ENCODE assay signal across 7 mouse cellular contexts in genomic region chr4:129462118-129462517, GRCm38 (mm10). TPM values are rescaled to one million over a fixed set of nuclear protein-coding genes. Genes with fewer than 3 reads are reported as not detected.
A peak's percentile ranks its signal among the peaks of the same experiment; 100 is the strongest.
DNase-seq lines count a peak whose midpoint lies in the region; ATAC-seq and TF ChIP-seq lines count a peak whose summit lies in the region.

No protein-coding gene starts in this region.

- H3K27me3 ChIP-seq in embryonic facial prominence, embryonic 12.5 days, result no peaks in the 10 kb centered on the region
- H3K27me3 ChIP-seq in kidney, adult 2 months (replicated peaks; ENCODE audit: control insufficient read depth, insufficient read depth, low read length), result no peaks in the 10 kb centered on the region
- H3K27me3 ChIP-seq in midbrain, postnatal 0 days (ENCODE audit: insufficient read depth, low read length), result no peaks in the 10 kb centered on the region

- TF ChIP-seq CTCF in kidney, adult 2 months (conservative IDR thresholded peaks at IDR 0.05; ENCODE audit: insufficient read depth, insufficient read length, low read depth, low read length), result no peak
- no peak for TF ChIP-seq CTCF in midbrain, postnatal 0 days (IDR thresholded peaks at IDR 0.05)

- DNase-seq in spleen, adult 12 weeks (ENCODE audit: low spot score), result peak; percentile 28
- DNase-seq in spleen, postnatal 4 days (ENCODE audit: low spot score in 2 of 2), result no peak
- peak; percentile 68 for DNase-seq in kidney, adult 2 months
- peak; percentile 3 for DNase-seq in midbrain, postnatal 0 days (ENCODE audit: low spot score)
- DNase-seq in lung, adult 18-20 months, result no peak

- no peaks in the 10 kb centered on the region for H3K9me3 ChIP-seq in embryonic facial prominence, embryonic 12.5 days
- no peaks in the 10 kb centered on the region for H3K9me3 ChIP-seq in midbrain, postnatal 0 days (ENCODE audit: low read length)

- H3K9ac ChIP-seq in embryonic facial prominence, embryonic 12.5 days, result peak overlapping the region; percentile 68
- peak overlapping the region; percentile 73 for H3K9ac ChIP-seq in midbrain, postnatal 0 days (replicated peaks; ENCODE audit: low read length, poor library complexity, severe bottlenecking)

- no peak overlapping the region for H3K27ac ChIP-seq in embryonic facial prominence, embryonic 12.5 days
- peak overlapping the region; percentile 68; the same call in 1 of the 2 replicates for H3K27ac ChIP-seq in kidney, adult 2 months (ENCODE audit: insufficient read depth, low read depth, low read length)
- H3K27ac ChIP-seq in midbrain, postnatal 0 days (ENCODE audit: low read depth, low read length), result peak overlapping the region; percentile 59; the same call in 1 of the 2 replicates

- peaks cover 30% of the 10 kb centered on the region for H3K36me3 ChIP-seq in embryonic facial prominence, embryonic 12.5 days
- peaks cover 7% of the 10 kb centered on the region for H3K36me3 ChIP-seq in kidney, adult 2 months (ENCODE audit: control insufficient read depth, insufficient read depth, low read length)
- peaks cover 25% of the 10 kb centered on the region for H3K36me3 ChIP-seq in midbrain, postnatal 0 days (ENCODE audit: insufficient read depth, low read length)

- WGBS in embryonic facial prominence, embryonic 12.5 days, result 36% methylated on average over 3 of the region's 3 CpGs
- 16% methylated on average over 3 of the region's 3 CpGs for WGBS in kidney, adult 2 months
- 40% methylated on average over 3 of the region's 3 CpGs for WGBS in midbrain, postnatal 0 days

- peaks cover 10% of the 10 kb centered on the region for H3K4me1 ChIP-seq in embryonic facial prominence, embryonic 12.5 days
- H3K4me1 ChIP-seq in kidney, adult 2 months (ENCODE audit: control insufficient read depth, insufficient read depth, low read length), result peaks cover 4% of the 10 kb centered on the region; the same call in 1 of the 2 replicates
- 0 out of 2 replicates have a peak, but pooled peaks cover 3% of the 10 kb centered on the region for H3K4me1 ChIP-seq in midbrain, postnatal 0 days (ENCODE audit: insufficient read depth, low read length)

- H3K4me2 ChIP-seq in embryonic facial prominence, embryonic 12.5 days (replicated peaks), result peak overlapping the region; percentile 68
- peak overlapping the region; percentile 82 for H3K4me2 ChIP-seq in midbrain, postnatal 0 days (ENCODE audit: low read depth, low read length, poor library complexity, severe bottlenecking)

- peak overlapping the region; percentile 66 for H3K4me3 ChIP-seq in embryonic facial prominence, embryonic 12.5 days
- peak overlapping the region; percentile 72 for H3K4me3 ChIP-seq in kidney, adult 2 months (ENCODE audit: insufficient read depth, low read depth, low read length)
- H3K4me3 ChIP-seq in midbrain, postnatal 0 days (ENCODE audit: low read depth, low read length), result peak overlapping the region; percentile 97

- TF ChIP-seq POLR2A in kidney, adult 2 months (IDR thresholded peaks at IDR 0.05; ENCODE audit: low read depth, low read length), result no peak

- ATAC-seq in embryonic facial prominence, embryonic 12.5 days (ENCODE audit: insufficient number of reproducible peaks, insufficient read depth, low FRiP score, low TSS enrichment), result no peak
- ATAC-seq in midbrain, postnatal 0 days (ENCODE audit: low FRiP score), result no peak
- ATAC-seq in megakaryocyte-erythroid progenitor cell, adult 5-6 weeks (replicated peaks; ENCODE audit: low FRiP score, low TSS enrichment, poor library complexity, severe bottlenecking), result no peak

RNA-seq across cellular contexts. Expression of gene Bsdc1, which starts 0.7 kb away (rescaled TPM):
- 28.5 and 29.2 TPM in 2 replicates for polyA plus RNA-seq in embryonic facial prominence, embryonic 12.5 days (2016; fragmentation: Nextera tagmentation; extraction: Ambion mirVana)
- polyA plus RNA-seq in kidney, adult 2 months (2012; rRNA removed), result 25.3 and 28.7 TPM in 2 replicates
- total RNA-seq in midbrain, postnatal 0 days (2014; rRNA removed), result 53.7 and 58.9 TPM in 2 replicates
- 27.0 and 27.1 TPM in 2 replicates for polyA plus RNA-seq in midbrain, postnatal 0 days (2015; fragmentation: Nextera tagmentation; extraction: Ambion mirVana)
- total RNA-seq in megakaryocyte-erythroid progenitor cell, adult 5-6 weeks (2014; fragmentation: Nextera tagmentation), result 36.1 and 36.3 TPM in 2 replicates
- 31.3 and 52.3 TPM in 2 replicates for total RNA-seq in megakaryocyte-erythroid progenitor cell, adult 5-6 weeks (2017)

RNA-seq across cellular contexts. Expression of gene Zbtb8b, which starts 21.5 kb away (rescaled TPM):
- polyA plus RNA-seq in embryonic facial prominence, embryonic 12.5 days (2016; fragmentation: Nextera tagmentation; extraction: Ambion mirVana), result 3.5 TPM in 2 replicates
- polyA plus RNA-seq in kidney, adult 2 months (2012; rRNA removed), result 0.58 and 0.64 TPM in 2 replicates
- 14.3 and 15.1 TPM in 2 replicates for total RNA-seq in midbrain, postnatal 0 days (2014; rRNA removed)
- polyA plus RNA-seq in midbrain, postnatal 0 days (2015; fragmentation: Nextera tagmentation; extraction: Ambion mirVana), result 14.5 and 15.9 TPM in 2 replicates
- total RNA-seq in megakaryocyte-erythroid progenitor cell, adult 5-6 weeks (2014; fragmentation: Nextera tagmentation), result not detected in 2 replicates
- 0.05 TPM in 1 of 2 replicates, not detected in the other for total RNA-seq in megakaryocyte-erythroid progenitor cell, adult 5-6 weeks (2017)

RNA-seq across cellular contexts. Expression of gene Tssk3, which starts 28.7 kb away (rescaled TPM):
- polyA plus RNA-seq in embryonic facial prominence, embryonic 12.5 days (2016; fragmentation: Nextera tagmentation; extraction: Ambion mirVana), result not detected in 2 replicates
- polyA plus RNA-seq in kidney, adult 2 months (2012; rRNA removed), result 0.10 TPM in 1 of 2 replicates, not detected in the other
- 0.16 and 2.5 TPM in 2 replicates for total RNA-seq in midbrain, postnatal 0 days (2014; rRNA removed)
- polyA plus RNA-seq in midbrain, postnatal 0 days (2015; fragmentation: Nextera tagmentation; extraction: Ambion mirVana), result 1.7 and 1.8 TPM in 2 replicates
- not detected in 2 replicates for total RNA-seq in megakaryocyte-erythroid progenitor cell, adult 5-6 weeks (2014; fragmentation: Nextera tagmentation)
- not detected in 2 replicates for total RNA-seq in megakaryocyte-erythroid progenitor cell, adult 5-6 weeks (2017)

RNA-seq across cellular contexts. Expression of gene Fam229a, which starts 28.9 kb away (rescaled TPM):
- 0.32 TPM in 1 of 2 replicates, not detected in the other for polyA plus RNA-seq in embryonic facial prominence, embryonic 12.5 days (2016; fragmentation: Nextera tagmentation; extraction: Ambion mirVana)
- polyA plus RNA-seq in kidney, adult 2 months (2012; rRNA removed), result 0.94 and 1.1 TPM in 2 replicates
- 2.2 TPM in 1 of 2 replicates, not detected in the other for total RNA-seq in midbrain, postnatal 0 days (2014; rRNA removed)
- polyA plus RNA-seq in midbrain, postnatal 0 days (2015; fragmentation: Nextera tagmentation; extraction: Ambion mirVana), result 4.3 and 5.4 TPM in 2 replicates
- not detected in 2 replicates for total RNA-seq in megakaryocyte-erythroid progenitor cell, adult 5-6 weeks (2014; fragmentation: Nextera tagmentation)
- not detected in 2 replicates for total RNA-seq in megakaryocyte-erythroid progenitor cell, adult 5-6 weeks (2017)

RNA-seq across cellular contexts. Expression of gene Marcksl1, which starts 51.3 kb away (rescaled TPM):
- polyA plus RNA-seq in embryonic facial prominence, embryonic 12.5 days (2016; fragmentation: Nextera tagmentation; extraction: Ambion mirVana), result 1,543 and 1,552 TPM in 2 replicates
- polyA plus RNA-seq in kidney, adult 2 months (2012; rRNA removed), result 20.3 and 26.5 TPM in 2 replicates
- total RNA-seq in midbrain, postnatal 0 days (2014; rRNA removed), result 1,529 and 1,586 TPM in 2 replicates
- polyA plus RNA-seq in midbrain, postnatal 0 days (2015; fragmentation: Nextera tagmentation; extraction: Ambion mirVana), result 1,678 and 1,776 TPM in 2 replicates
- total RNA-seq in megakaryocyte-erythroid progenitor cell, adult 5-6 weeks (2014; fragmentation: Nextera tagmentation), result 29.9 and 30.4 TPM in 2 replicates
- 41.4 and 48.3 TPM in 2 replicates for total RNA-seq in megakaryocyte-erythroid progenitor cell, adult 5-6 weeks (2017)

Comparison
In these comparisons a context has a peak if more than half of its experiments do, and no peak if none do; other contexts are left out.
1. DNase-seq: peak in spleen, adult 12 weeks (single experiment), kidney, adult 2 months (single experiment) and midbrain, postnatal 0 days (single experiment); none in spleen, postnatal 4 days (0 of 2) and lung, adult 18-20 months (0 of 2).
2. Peak in every context shown above with its lines, with median percentiles within 50 percentile points of each other: H3K4me3 ChIP-seq.